ENCODE assay signal across 29 mouse cellular contexts in genomic region chr9:49109101-49109500, GRCm38 (mm10). TPM values are rescaled to one million over a fixed set of nuclear protein-coding genes. Genes with fewer than 3 reads are reported as not detected.
DNase-seq lines count a peak whose midpoint lies in the region; ATAC-seq and TF ChIP-seq lines count a peak whose summit lies in the region.
"Had no signal": no experiment of that assay in that cellular context is flagged by ENCODE, and none has a peak within 500 bp of the region (broad histone marks: within the 10 kb centered on the region; RNA-seq: fewer than 3 reads in every experiment).

No protein-coding gene starts in this region.

- H3K9me3 ChIP-seq in lung, embryonic 14.5 days (ENCODE audit: low read depth, low read length): no peaks in the 10 kb centered on the region
- no peaks in the 10 kb centered on the region for H3K9me3 ChIP-seq in ES-Bruce4 (replicated peaks; ENCODE audit: control insufficient read depth, insufficient read depth, low read length, poor library complexity, severe bottlenecking)
- H3K9me3 ChIP-seq: embryonic facial prominence, embryonic 13.5 days; forebrain, embryonic 13.5 days; kidney, embryonic 15.5 days; midbrain, embryonic 12.5 days had no signal

- H3K27me3 ChIP-seq in lung, embryonic 14.5 days (ENCODE audit: insufficient read depth, low read length): no peaks in the 10 kb centered on the region
- H3K27me3 ChIP-seq in ES-Bruce4 (ENCODE audit: control insufficient read depth, insufficient read depth, low read length, poor library complexity, severe bottlenecking): no peaks in the 10 kb centered on the region
- H3K27me3 ChIP-seq: embryonic facial prominence, embryonic 13.5 days; forebrain, embryonic 13.5 days; kidney, embryonic 15.5 days; midbrain, embryonic 12.5 days had no signal

- no peak for ATAC-seq in lung, embryonic 14.5 days (ENCODE audit: insufficient read depth)
- ATAC-seq: forebrain, embryonic 13.5 days; intestine, postnatal 0 days had no signal

- DNase-seq in lung, embryonic 14.5 days: no peak
- DNase-seq in lung, postnatal 4 days: no peak
- peak; percentile 57 for DNase-seq in embryo, embryonic 10 days (ENCODE audit: low spot score)
- peak; percentile 5 for DNase-seq in yolk sac, embryonic 10.5 days (ENCODE audit: low spot score)
- no peak for DNase-seq in left cerebral cortex, postnatal 10 days (ENCODE audit: extremely low spot score in 1 of 2, low spot score in 2 of 2)
- DNase-seq in layer of hippocampus, adult 11-12 months (ENCODE audit: low spot score): no peak
- DNase-seq: adrenal gland, postnatal 36 days; B cell, adult 2 months; cerebellum, adult 9-10 months; gastrocnemius, postnatal 10 days; kidney, postnatal 36 days; thymus, adult 2 months had no signal

- TF ChIP-seq CTCF in lung, embryonic 14.5 days (IDR thresholded peaks at IDR 0.05; ENCODE audit: low read depth): no peak
- no peak for TF ChIP-seq CTCF in ES-Bruce4 (IDR thresholded peaks at IDR 0.05; ENCODE audit: low read depth, low read length)

- H3K4me2 ChIP-seq in lung, embryonic 14.5 days: no peak overlapping the region
- H3K4me2 ChIP-seq: embryonic facial prominence, embryonic 13.5 days; forebrain, embryonic 13.5 days; heart, embryonic 11.5 days; kidney, embryonic 15.5 days; midbrain, embryonic 12.5 days had no signal

- intact Hi-C loops in left cerebral cortex, postnatal 10 days (cut with DNase I): no loop called here

- no peak for TF ChIP-seq EP300 in ES-Bruce4 (IDR thresholded peaks at IDR 0.05; ENCODE audit: insufficient read depth, low read depth, low read length)

- WGBS in lung, embryonic 14.5 days: 52% methylated on average over 7 of the region's 7 CpGs

- TF ChIP-seq POLR2A in ES-Bruce4 (IDR thresholded peaks at IDR 0.05; ENCODE audit: insufficient read depth, low read length): no peak

- no peaks in the 10 kb centered on the region for H3K36me3 ChIP-seq in lung, embryonic 14.5 days (ENCODE audit: insufficient read depth)
- no peaks in the 10 kb centered on the region for H3K36me3 ChIP-seq in ES-Bruce4 (ENCODE audit: control insufficient read depth, insufficient read depth, low read length, poor library complexity, severe bottlenecking)
- H3K36me3 ChIP-seq: embryonic facial prominence, embryonic 13.5 days; kidney, embryonic 15.5 days; midbrain, embryonic 12.5 days had no signal

- no peak overlapping the region for H3K4me3 ChIP-seq in lung, embryonic 14.5 days (ENCODE audit: low read depth, low read length)
- H3K4me3 ChIP-seq in ES-Bruce4 (ENCODE audit: low read depth, low read length): peak overlapping the region; percentile 22
- H3K4me3 ChIP-seq: embryonic facial prominence, embryonic 13.5 days; erythroblast, embryonic 14.5 days; forebrain, embryonic 13.5 days; kidney, embryonic 15.5 days; midbrain, embryonic 12.5 days had no signal

- no peak overlapping the region for H3K9ac ChIP-seq in lung, embryonic 14.5 days
- H3K9ac ChIP-seq in ES-Bruce4 (ENCODE audit: low read depth, poor library complexity, severe bottlenecking): no peak overlapping the region
- H3K9ac ChIP-seq: embryonic facial prominence, embryonic 13.5 days; forebrain, embryonic 13.5 days; kidney, embryonic 15.5 days; midbrain, embryonic 12.5 days had no signal

- H3K4me1 ChIP-seq in lung, embryonic 14.5 days (ENCODE audit: insufficient read depth): peaks cover 12% of the 10 kb centered on the region; the same call in 1 of the 2 replicates
- peaks cover 13% of the 10 kb centered on the region for H3K4me1 ChIP-seq in ES-Bruce4 (ENCODE audit: control insufficient read depth, insufficient read depth, low read length)

- H3K27ac ChIP-seq in lung, embryonic 14.5 days (ENCODE audit: low read depth): peak overlapping the region; percentile 85; the same call in 1 of the 2 replicates
- peak overlapping the region; percentile 98 for H3K27ac ChIP-seq in ES-Bruce4 (ENCODE audit: insufficient read depth, low read length)
- H3K27ac ChIP-seq: embryonic facial prominence, embryonic 13.5 days; forebrain, embryonic 13.5 days; midbrain, embryonic 12.5 days; stomach, postnatal 0 days had no signal

RNA-seq across cellular contexts. Expression of gene Tmprss5, which starts 28.0 kb away (rescaled TPM):
- 0.34 and 0.47 TPM in 2 replicates for polyA plus RNA-seq in lung, embryonic 14.5 days (2014; fragmentation: Nextera tagmentation; extraction: Ambion mirVana)
- polyA plus RNA-seq in ES-Bruce4 (2011; ENCODE audit: insufficient read depth, insufficient read length, low read depth, missing spikeins): 0.85 and 1.6 TPM in 2 replicates
- total RNA-seq in left cerebral cortex, postnatal 10 days (2021): under 1 TPM; 0.30 to 0.69 TPM
- total RNA-seq: CH12.LX; granulocyte monocyte progenitor cell, adult 5-6 weeks; liver, adult 2 months; monocyte, adult 5-6 weeks; neutrophil, adult 5-6 weeks had no signal
- polyA plus RNA-seq: erythroblast, embryonic 14.5 days; heart, postnatal 0 days; limb, embryonic 11.5 days; liver, adult 2 months; liver, embryonic 16.5 days had no signal

RNA-seq across cellular contexts. Expression of gene Zw10, which starts 53.7 kb away (rescaled TPM):
- polyA plus RNA-seq in lung, embryonic 14.5 days (2014; fragmentation: Nextera tagmentation; extraction: Ambion mirVana): 50.7 and 53.4 TPM in 2 replicates
- polyA plus RNA-seq in ES-Bruce4 (2011; ENCODE audit: insufficient read depth, insufficient read length, low read depth, missing spikeins): 25.5 and 29.2 TPM in 2 replicates
- 10 to 100 TPM; 14.3 to 17.5 TPM for total RNA-seq in left cerebral cortex, postnatal 10 days (2021)

Comparison
In these comparisons a context has a peak if more than half of its experiments do, and no peak if none do; other contexts are left out.
1. DNase-seq: peak in embryo, embryonic 10 days (single experiment) and yolk sac, embryonic 10.5 days (single experiment); none in lung, embryonic 14.5 days (single experiment), lung, postnatal 4 days (0 of 2), left cerebral cortex, postnatal 10 days (0 of 2) and layer of hippocampus, adult 11-12 months (single experiment).